Mouse (Mus musculus): Measurements from ENCODE around the gene Pde4dip. TPM values are rescaled to one million over a fixed set of nuclear protein-coding genes. Genes with fewer than 3 reads are reported as not detected.

Pde4dip gene
- polyA plus RNA-seq, 1 experiment, result 58.1 TPM

- H3K27me3 ChIP-seq (replicated peaks; ENCODE audit: control insufficient read depth, insufficient read depth, low read length), result no peaks in the 10 kb centered on the region
- no peaks in the 10 kb centered on the region for H3K4me1 ChIP-seq (ENCODE audit: control insufficient read depth, insufficient read depth, low read length)
- no peaks in the 10 kb centered on the region; the same call in 1 of the 2 replicates for H3K36me3 ChIP-seq (ENCODE audit: control insufficient read depth, insufficient read depth, low read length)
- WGBS, result 78% methylated on average over 14 of the region's 14 CpGs
- DNase-seq, result peak; percentile 12
- TF ChIP-seq CTCF (conservative IDR thresholded peaks at IDR 0.05; ENCODE audit: insufficient read depth, insufficient read length, low read depth, low read length) (no peak), POLR2A (IDR thresholded peaks at IDR 0.05; ENCODE audit: low read depth, low read length) (no peak)
- no peak overlapping the region for H3K4me3 ChIP-seq (ENCODE audit: insufficient read depth, low read depth, low read length)
- H3K27ac ChIP-seq (ENCODE audit: insufficient read depth, low read depth, low read length), result no peak overlapping the region
Measured at GRCm38 (mm10) chr3:97667093-97667675, 221.3 kb downstream of the Pde4dip start.

GRCm38 (mm10) chr3:97666154-97666553 lies 222.4 kb downstream of the Pde4dip start:
- WGBS, result 66% methylated on average over 8 of the region's 8 CpGs
- no peaks in the 10 kb centered on the region; the same call in 1 of the 2 replicates for H3K36me3 ChIP-seq (ENCODE audit: control insufficient read depth, insufficient read depth, low read length)
- H3K4me1 ChIP-seq (ENCODE audit: control insufficient read depth, insufficient read depth, low read length), result no peaks in the 10 kb centered on the region
- H3K27ac ChIP-seq (ENCODE audit: insufficient read depth, low read depth, low read length), result no peak overlapping the region
- TF ChIP-seq CTCF (conservative IDR thresholded peaks at IDR 0.05; ENCODE audit: insufficient read depth, insufficient read length, low read depth, low read length), result no peak
- TF ChIP-seq POLR2A (IDR thresholded peaks at IDR 0.05; ENCODE audit: low read depth, low read length), result no peak
- no peak overlapping the region for H3K4me3 ChIP-seq (ENCODE audit: insufficient read depth, low read depth, low read length)
- no peak for DNase-seq
- no peaks in the 10 kb centered on the region for H3K27me3 ChIP-seq (replicated peaks; ENCODE audit: control insufficient read depth, insufficient read depth, low read length)

GRCm38 (mm10) chr3:97665525-97665924 lies 223.0 kb downstream of the Pde4dip start:
- Histone ChIP-seq H3K36me3 (ENCODE audit: control insufficient read depth, insufficient read depth, low read length) (no peaks in the 10 kb centered on the region; the same call in 1 of the 2 replicates), H3K27ac (ENCODE audit: insufficient read depth, low read depth, low read length) (no peak overlapping the region), H3K4me3 (ENCODE audit: insufficient read depth, low read depth, low read length) (no peak overlapping the region), H3K27me3 (replicated peaks; ENCODE audit: control insufficient read depth, insufficient read depth, low read length) (no peaks in the 10 kb centered on the region), H3K4me1 (ENCODE audit: control insufficient read depth, insufficient read depth, low read length) (no peaks in the 10 kb centered on the region)
- no peak for DNase-seq
- 86% methylated on average over 9 of the region's 9 CpGs for WGBS
- TF ChIP-seq CTCF (conservative IDR thresholded peaks at IDR 0.05; ENCODE audit: insufficient read depth, insufficient read length, low read depth, low read length) (no peak), POLR2A (IDR thresholded peaks at IDR 0.05; ENCODE audit: low read depth, low read length) (no peak)

- Histone ChIP-seq H3K4me1 (ENCODE audit: control insufficient read depth, insufficient read depth, low read length) (no peaks in the 10 kb centered on the region; the same call in 1 of the 2 replicates), H3K27ac (ENCODE audit: insufficient read depth, low read depth, low read length) (no peak overlapping the region), H3K36me3 (ENCODE audit: control insufficient read depth, insufficient read depth, low read length) (no peaks in the 10 kb centered on the region; the same call in 1 of the 2 replicates), H3K4me3 (ENCODE audit: insufficient read depth, low read depth, low read length) (no peak overlapping the region), H3K27me3 (replicated peaks; ENCODE audit: control insufficient read depth, insufficient read depth, low read length) (no peaks in the 10 kb centered on the region)
- WGBS, result 75% methylated on average over 8 of the region's 8 CpGs
- TF ChIP-seq POLR2A (IDR thresholded peaks at IDR 0.05; ENCODE audit: low read depth, low read length), result no peak
- TF ChIP-seq CTCF (conservative IDR thresholded peaks at IDR 0.05; ENCODE audit: insufficient read depth, insufficient read length, low read depth, low read length), result no peak
- no peak for DNase-seq
Measured at GRCm38 (mm10) chr3:97661206-97661605, 227.3 kb downstream of the Pde4dip start.

GRCm38 (mm10) chr3:97659746-97660145 lies 228.8 kb downstream of the Pde4dip start:
- TF ChIP-seq POLR2A (IDR thresholded peaks at IDR 0.05; ENCODE audit: low read depth, low read length) (no peak), CTCF (conservative IDR thresholded peaks at IDR 0.05; ENCODE audit: insufficient read depth, insufficient read length, low read depth, low read length) (no peak)
- Histone ChIP-seq H3K4me1 (ENCODE audit: control insufficient read depth, insufficient read depth, low read length) (no peaks in the 10 kb centered on the region; the same call in 1 of the 2 replicates), H3K4me3 (ENCODE audit: insufficient read depth, low read depth, low read length) (no peak overlapping the region), H3K27ac (ENCODE audit: insufficient read depth, low read depth, low read length) (no peak overlapping the region), H3K27me3 (replicated peaks; ENCODE audit: control insufficient read depth, insufficient read depth, low read length) (no peaks in the 10 kb centered on the region), H3K36me3 (ENCODE audit: control insufficient read depth, insufficient read depth, low read length) (no peaks in the 10 kb centered on the region)
- WGBS, result 86% methylated on average over 7 of the region's 7 CpGs
- peak; percentile 19 for DNase-seq

- DNase-seq, result no peak
- Histone ChIP-seq H3K36me3 (ENCODE audit: control insufficient read depth, insufficient read depth, low read length) (no peaks in the 10 kb centered on the region), H3K27ac (ENCODE audit: insufficient read depth, low read depth, low read length) (no peak overlapping the region), H3K27me3 (replicated peaks; ENCODE audit: control insufficient read depth, insufficient read depth, low read length) (no peaks in the 10 kb centered on the region), H3K4me3 (ENCODE audit: insufficient read depth, low read depth, low read length) (peak overlapping the region; percentile 87), H3K4me1 (ENCODE audit: control insufficient read depth, insufficient read depth, low read length) (no peaks in the 10 kb centered on the region; the same call in 1 of the 2 replicates)
- TF ChIP-seq CTCF (conservative IDR thresholded peaks at IDR 0.05; ENCODE audit: insufficient read depth, insufficient read length, low read depth, low read length) (no peak), POLR2A (IDR thresholded peaks at IDR 0.05; ENCODE audit: low read depth, low read length) (no peak)
- under 1% methylated on average over 49 of the region's 50 CpGs for WGBS
Measured at GRCm38 (mm10) chr3:97658426-97659193, 229.9 kb downstream of the Pde4dip start.
